Comparison of ENCODE assay signal across 8 mouse cellular contexts in the genomic region with DNA sequence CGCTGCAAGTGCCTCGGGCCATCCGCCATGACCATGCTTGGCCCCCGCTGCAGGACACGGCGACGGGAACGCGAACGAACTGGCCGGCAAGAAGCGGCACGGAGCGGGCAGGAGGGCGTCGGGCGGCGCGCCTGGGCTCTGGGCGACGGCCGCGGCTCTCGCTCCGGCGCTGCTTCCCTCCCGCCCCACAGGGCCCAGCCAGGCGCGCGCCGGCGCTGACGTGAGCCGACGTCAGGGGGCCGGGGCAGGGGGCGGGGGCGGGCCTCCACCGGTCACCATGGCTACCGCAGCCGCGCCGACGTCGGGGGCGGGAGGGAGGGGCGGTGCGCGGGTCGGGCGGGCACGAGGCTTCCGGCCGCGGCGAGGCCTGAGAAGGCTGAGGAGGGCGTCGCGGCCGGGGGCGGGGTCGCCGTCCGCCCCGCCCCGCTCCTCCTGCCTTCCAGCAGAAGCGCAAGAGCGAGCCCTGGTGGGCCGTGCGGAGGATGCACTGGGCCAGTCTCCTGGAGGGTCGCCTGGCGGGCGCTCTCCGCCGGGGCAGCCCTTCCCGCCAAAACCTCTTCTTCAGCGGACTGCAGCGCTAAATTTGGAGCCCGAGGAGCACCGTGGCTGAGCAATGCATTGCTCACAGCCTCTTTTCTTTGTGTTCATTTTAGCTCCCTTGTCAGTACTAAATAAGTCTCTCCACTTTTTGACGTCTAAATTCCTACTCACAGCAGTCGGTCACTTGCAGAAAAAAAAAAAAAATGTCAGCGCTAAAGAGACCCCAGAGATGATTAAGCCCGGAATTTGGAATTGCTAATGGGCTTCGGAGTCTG. TPM values are rescaled to one million over a fixed set of nuclear protein-coding genes. Genes with fewer than 3 reads are reported as not detected.
DNase-seq lines count a peak whose midpoint lies in the region; ATAC-seq and TF ChIP-seq lines count a peak whose summit lies in the region.

TSS of gene Sik2 (minus strand) at position 233 of the 815 bp plus-strand sequence.

- peak; percentile 99 for ATAC-seq in embryonic facial prominence, embryonic 15.5 days (ENCODE audit: insufficient number of reproducible peaks, low FRiP score, low TSS enrichment, low read depth)
- peak; percentile 98 for ATAC-seq in kidney, embryonic 14.5 days (ENCODE audit: low FRiP score, low TSS enrichment)
- peak; percentile 82 for ATAC-seq in monocyte, adult 5-6 weeks (replicated peaks; ENCODE audit: insufficient number of reproducible peaks, low FRiP score, low TSS enrichment, poor library complexity, severe bottlenecking)

- DNase-seq in 416B (ENCODE audit: low read depth) = peak; percentile 95
- DNase-seq in heart, adult 9 months (ENCODE audit: low spot score in 2 of 2) = peak; percentile 88 to 90
- DNase-seq in liver = peak; percentile 97
- DNase-seq in spleen, postnatal 4 days (ENCODE audit: low spot score in 2 of 2) = peak; percentile 91 to 95

- H3K4me1 ChIP-seq in bone marrow, adult 2 months (ENCODE audit: control insufficient read depth, insufficient read depth, low read length) = no peaks in the 10 kb centered on the region
- H3K4me1 ChIP-seq in embryonic facial prominence, embryonic 15.5 days = peaks cover 14% of the 10 kb centered on the region; the same call in 1 of the 2 replicates
- H3K4me1 ChIP-seq in kidney, embryonic 14.5 days (ENCODE audit: control insufficient read depth, insufficient read depth, low read length) = peaks cover 9% of the 10 kb centered on the region

- H3K27ac ChIP-seq in bone marrow, adult 2 months (ENCODE audit: control insufficient read depth, insufficient read depth, low read depth, low read length, poor library complexity) = peak within 1 kb of the TSS; percentile 91
- peak within 1 kb of the TSS; percentile 91 for H3K27ac ChIP-seq in embryonic facial prominence, embryonic 15.5 days (replicated peaks)
- peak within 1 kb of the TSS; percentile 77 for H3K27ac ChIP-seq in kidney, embryonic 14.5 days (ENCODE audit: low read depth, low read length)

- peak within 1 kb of the TSS; percentile 77 for H3K9ac ChIP-seq in embryonic facial prominence, embryonic 15.5 days
- H3K9ac ChIP-seq in kidney, embryonic 14.5 days (ENCODE audit: low read depth, low read length) = peak within 1 kb of the TSS; percentile 87

- peak within 1 kb of the TSS; percentile 75 for H3K4me3 ChIP-seq in bone marrow, adult 2 months (replicated peaks; ENCODE audit: control insufficient read depth, low read depth, low read length)
- peak within 1 kb of the TSS; percentile 76 for H3K4me3 ChIP-seq in embryonic facial prominence, embryonic 15.5 days (replicated peaks)
- H3K4me3 ChIP-seq in kidney, embryonic 14.5 days (ENCODE audit: low read length) = peak within 1 kb of the TSS; percentile 89

- 1% methylated on average over 79 of the region's 85 CpGs for WGBS in bone marrow, adult 2 months
- WGBS in embryonic facial prominence, embryonic 15.5 days = under 1% methylated on average over 68 of the region's 85 CpGs
- under 1% methylated on average over 45 of the region's 85 CpGs for WGBS in kidney, embryonic 14.5 days

- H3K4me2 ChIP-seq in embryonic facial prominence, embryonic 15.5 days (replicated peaks) = peak within 1 kb of the TSS; percentile 83
- H3K4me2 ChIP-seq in kidney, embryonic 14.5 days (replicated peaks; ENCODE audit: low read depth, low read length) = peak within 1 kb of the TSS; percentile 83

- peak; percentile 91; the same call in 1 of the 2 replicates for TF ChIP-seq POLR2A in bone marrow, adult 2 months (IDR thresholded peaks at IDR 0.05; ENCODE audit: borderline replicate concordance, control insufficient read depth, low read depth, low read length)

- H3K9me3 ChIP-seq in embryonic facial prominence, embryonic 15.5 days (replicated peaks) = no peaks in the 10 kb centered on the region
- no peaks in the 10 kb centered on the region for H3K9me3 ChIP-seq in kidney, embryonic 14.5 days (ENCODE audit: control insufficient read depth, low read length)

- no peaks in the 10 kb centered on the region for H3K36me3 ChIP-seq in embryonic facial prominence, embryonic 15.5 days
- H3K36me3 ChIP-seq in kidney, embryonic 14.5 days (ENCODE audit: control insufficient read depth, insufficient read depth, low read length) = no peaks in the 10 kb centered on the region

- no peaks in the 10 kb centered on the region for H3K27me3 ChIP-seq in embryonic facial prominence, embryonic 15.5 days
- H3K27me3 ChIP-seq in kidney, embryonic 14.5 days (ENCODE audit: control insufficient read depth, insufficient read depth, low read length) = 0 out of 2 replicates have a peak, but pooled peaks cover 4% of the 10 kb centered on the region

- peak; percentile 88 for TF ChIP-seq CTCF in bone marrow, adult 2 months (IDR thresholded peaks at IDR 0.05; ENCODE audit: control insufficient read depth, insufficient read depth, low read length)

RNA-seq across cellular contexts. Expression of gene Sik2, which starts in this region (rescaled TPM):
- polyA plus RNA-seq in bone marrow, adult 2 months (2011; ENCODE audit: insufficient read depth, insufficient read length, low replicate concordance, missing spikeins) = 11.7 and 17.3 TPM in 2 replicates
- polyA plus RNA-seq in embryonic facial prominence, embryonic 15.5 days (2015; fragmentation: Nextera tagmentation; extraction: Ambion mirVana) = 19.0 and 20.6 TPM in 2 replicates
- 11.4 and 17.9 TPM in 2 replicates for polyA plus RNA-seq in kidney, embryonic 14.5 days (2014; fragmentation: Nextera tagmentation; extraction: Ambion mirVana)
- 15.6 to 35.3 TPM (median 18.4 TPM) in 3 replicates for total RNA-seq in monocyte, adult 5-6 weeks (2017)

Comparison
In these comparisons a context has a peak if more than half of its experiments do, and no peak if none do; other contexts are left out.
1. Peak in every context shown above with its lines: DNase-seq, ATAC-seq, H3K4me3 ChIP-seq and H3K27ac ChIP-seq.